Mouse (Mus musculus): Measurements from ENCODE around the gene Rhox1. TPM values are rescaled to one million over a fixed set of nuclear protein-coding genes. Genes with fewer than 3 reads are reported as not detected.
"Not testable (repeated sequence)": the region's sequence is repeated elsewhere in the genome, so short reads cannot be mapped to it uniquely, and the experiment has no call there.

The Rhox1 gene
- not detected in 2 replicates for polyA plus RNA-seq (2012; rRNA removed)

- not testable (repeated sequence) for H3K4me1 ChIP-seq (ENCODE audit: control insufficient read depth, insufficient read depth, low read length); H3K4me3 ChIP-seq (ENCODE audit: insufficient read depth, low read length); H3K27ac ChIP-seq (ENCODE audit: insufficient read depth, low read length)
These were observed at the start of gene Rhox1 for GRCm38 (mm10) chrX:37222158-37222557. Rhox1 (minus strand) TSS chrX:37222258.

GRCm38 (mm10) chrX:37265038-37265437 is 43.0 kb upstream of the Rhox1 start, which contains the start of gene Rhox4a:
Rhox4a (plus strand) TSS chrX:37265338.
- not testable (repeated sequence) for H3K27ac ChIP-seq (ENCODE audit: insufficient read depth, low read length); H3K4me3 ChIP-seq (ENCODE audit: insufficient read depth, low read length); H3K4me1 ChIP-seq (ENCODE audit: control insufficient read depth, insufficient read depth, low read length)

- not testable (repeated sequence) for H3K4me3 ChIP-seq (ENCODE audit: insufficient read depth, low read length); H3K4me1 ChIP-seq (ENCODE audit: control insufficient read depth, insufficient read depth, low read length); H3K27ac ChIP-seq (ENCODE audit: insufficient read depth, low read length)
These were observed 27.6 kb upstream of the Rhox1 start, which contains the start of gene Rhox3a for GRCm38 (mm10) chrX:37249619-37250018. Rhox3a (plus strand) TSS chrX:37249919.

GRCm38 (mm10) chrX:37244676-37245075 is 22.6 kb upstream of the Rhox1 start, which contains the start of gene Rhox2a:
Rhox2a (plus strand) TSS chrX:37244976.
- H3K4me1 ChIP-seq (ENCODE audit: control insufficient read depth, insufficient read depth, low read length); H3K4me3 ChIP-seq (ENCODE audit: insufficient read depth, low read length); H3K27ac ChIP-seq (ENCODE audit: insufficient read depth, low read length): not testable (repeated sequence)

GRCm38 (mm10) chrX:37210941-37211340 is 11.1 kb downstream of the Rhox1 start, which contains the start of gene Gm9:
Gm9 (minus strand) TSS chrX:37211041.
- Histone ChIP-seq H3K4me3 (ENCODE audit: insufficient read depth, low read length) (no peak within 1 kb of the TSS), H3K4me1 (ENCODE audit: control insufficient read depth, insufficient read depth, low read length) (no peaks in the 10 kb centered on the region), H3K27ac (ENCODE audit: insufficient read depth, low read length) (no peak within 1 kb of the TSS)
- TF ChIP-seq POLR2A (IDR thresholded peaks at IDR 0.05; ENCODE audit: extremely low read depth, insufficient read depth, low read length) (no peak), CTCF (IDR thresholded peaks at IDR 0.05; ENCODE audit: extremely low read depth, insufficient read depth, low read length) (no peak)

GRCm38 (mm10) chrX:37198676-37199075 is 23.4 kb downstream of the Rhox1 start:
- no peak overlapping the region for H3K4me3 ChIP-seq (ENCODE audit: insufficient read depth, low read length)
- no peaks in the 10 kb centered on the region for H3K4me1 ChIP-seq (ENCODE audit: control insufficient read depth, insufficient read depth, low read length)
- no peak for TF ChIP-seq POLR2A (IDR thresholded peaks at IDR 0.05; ENCODE audit: extremely low read depth, insufficient read depth, low read length)
- no peak for TF ChIP-seq CTCF (IDR thresholded peaks at IDR 0.05; ENCODE audit: extremely low read depth, insufficient read depth, low read length)
- no peak overlapping the region for H3K27ac ChIP-seq (ENCODE audit: insufficient read depth, low read length)

GRCm38 (mm10) chrX:37191744-37192379 is 30.2 kb downstream of the Rhox1 start:
- no peaks in the 10 kb centered on the region; the same call in 1 of the 2 replicates for H3K4me1 ChIP-seq (ENCODE audit: control insufficient read depth, insufficient read depth, low read length)
- peak overlapping the region; percentile 76 for H3K4me3 ChIP-seq (ENCODE audit: insufficient read depth, low read length)
- TF ChIP-seq CTCF (IDR thresholded peaks at IDR 0.05; ENCODE audit: extremely low read depth, insufficient read depth, low read length) (no peak), POLR2A (IDR thresholded peaks at IDR 0.05; ENCODE audit: extremely low read depth, insufficient read depth, low read length) (no peak)
- peak overlapping the region; percentile 54 for H3K27ac ChIP-seq (ENCODE audit: insufficient read depth, low read length)

- H3K4me3 ChIP-seq (ENCODE audit: insufficient read depth, low read length), result peak within 1 kb of the TSS; percentile 76
- peak within 1 kb of the TSS; percentile 54 for H3K27ac ChIP-seq (ENCODE audit: insufficient read depth, low read length)
- no peaks in the 10 kb centered on the region; the same call in 1 of the 2 replicates for H3K4me1 ChIP-seq (ENCODE audit: control insufficient read depth, insufficient read depth, low read length)
- TF ChIP-seq CTCF (IDR thresholded peaks at IDR 0.05; ENCODE audit: extremely low read depth, insufficient read depth, low read length) (no peak), POLR2A (IDR thresholded peaks at IDR 0.05; ENCODE audit: extremely low read depth, insufficient read depth, low read length) (no peak)
These were observed 30.8 kb downstream of the Rhox1 start, which contains the start of the genes Ndufa1 and Rnf113a1 for GRCm38 (mm10) chrX:37191105-37191743. Ndufa1 (minus strand) TSS chrX:37191163. Rnf113a1 (plus strand) TSS chrX:37191245.

GRCm38 (mm10) chrX:37190755-37191104 is 31.3 kb downstream of the Rhox1 start:
- no peaks in the 10 kb centered on the region; the same call in 1 of the 2 replicates for H3K4me1 ChIP-seq (ENCODE audit: control insufficient read depth, insufficient read depth, low read length)
- no peak for TF ChIP-seq CTCF (IDR thresholded peaks at IDR 0.05; ENCODE audit: extremely low read depth, insufficient read depth, low read length)
- TF ChIP-seq POLR2A (IDR thresholded peaks at IDR 0.05; ENCODE audit: extremely low read depth, insufficient read depth, low read length), result no peak
- H3K4me3 ChIP-seq (ENCODE audit: insufficient read depth, low read length), result peak overlapping the region; percentile 76
- no peak overlapping the region for H3K27ac ChIP-seq (ENCODE audit: insufficient read depth, low read length)

- not testable (repeated sequence) for H3K27ac ChIP-seq (ENCODE audit: insufficient read depth, low read length); H3K4me3 ChIP-seq (ENCODE audit: insufficient read depth, low read length); H3K4me1 ChIP-seq (ENCODE audit: control insufficient read depth, insufficient read depth, low read length)
These were observed 37.7 kb downstream of the Rhox1 start for GRCm38 (mm10) chrX:37184401-37184800.

Data from cortical plate, adult 2 months (tissue).